Comparison of ENCODE assay signal across 9 mouse cellular contexts in genomic region chr7:112473649-112474435, GRCm38 (mm10). TPM values are rescaled to one million over a fixed set of nuclear protein-coding genes. Genes with fewer than 3 reads are reported as not detected.
DNase-seq lines count a peak whose midpoint lies in the region; ATAC-seq lines count a peak whose summit lies in the region.
"Had no signal": no experiment of that assay in that cellular context is flagged by ENCODE, and none has a peak within 500 bp of the region (broad histone marks: within the 10 kb centered on the region; RNA-seq: fewer than 3 reads in every experiment).

No protein-coding gene starts in this region.

- peaks cover 48% of the 10 kb centered on the region for H3K4me1 ChIP-seq in heart, embryonic 12.5 days (replicated peaks)
- H3K4me1 ChIP-seq in hindbrain, embryonic 16.5 days (ENCODE audit: control insufficient read depth, insufficient read depth, low read depth, low read length): peaks cover 4% of the 10 kb centered on the region
- H3K4me1 ChIP-seq in limb, embryonic 13.5 days: peaks cover 55% of the 10 kb centered on the region

- no peaks in the 10 kb centered on the region for H3K27me3 ChIP-seq in heart, embryonic 12.5 days (replicated peaks)
- H3K27me3 ChIP-seq in hindbrain, embryonic 16.5 days (replicated peaks; ENCODE audit: control insufficient read depth, insufficient read depth, low read length): no peaks in the 10 kb centered on the region
- no peaks in the 10 kb centered on the region for H3K27me3 ChIP-seq in limb, embryonic 13.5 days

- H3K4me3 ChIP-seq in heart, embryonic 12.5 days: no peak overlapping the region
- no peak overlapping the region for H3K4me3 ChIP-seq in hindbrain, embryonic 16.5 days (ENCODE audit: low read length)
- H3K4me3 ChIP-seq in limb, embryonic 13.5 days: no peak overlapping the region

- no peak overlapping the region; the same call in 1 of the 2 replicates for H3K4me2 ChIP-seq in heart, embryonic 12.5 days
- H3K4me2 ChIP-seq in hindbrain, embryonic 16.5 days (ENCODE audit: low read length): no peak overlapping the region
- H3K4me2 ChIP-seq in limb, embryonic 13.5 days (replicated peaks): peak overlapping the region; percentile 46

- no peak for DNase-seq in heart, adult 9 months (ENCODE audit: low spot score in 2 of 2)
- peak; percentile 70 for DNase-seq in embryo, embryonic 10.5 days (ENCODE audit: low spot score)
- DNase-seq in spleen, postnatal 10 days (ENCODE audit: low spot score in 2 of 2): no peak
- DNase-seq in right cerebral cortex, postnatal 14 days: no peak
- no peak for DNase-seq in right cerebral cortex, adult 18-20 months
- DNase-seq: lung, postnatal 36 days had no signal

- WGBS in heart, embryonic 12.5 days: 32% methylated on average over 14 of the region's 14 CpGs
- 20% methylated on average over 14 of the region's 14 CpGs for WGBS in hindbrain, embryonic 16.5 days
- WGBS in limb, embryonic 13.5 days: 9% methylated on average over 14 of the region's 14 CpGs

- no peaks in the 10 kb centered on the region for H3K36me3 ChIP-seq in heart, embryonic 12.5 days
- H3K36me3 ChIP-seq in hindbrain, embryonic 16.5 days (ENCODE audit: control insufficient read depth, insufficient read depth, low read length): no peaks in the 10 kb centered on the region
- H3K36me3 ChIP-seq in limb, embryonic 13.5 days: no peaks in the 10 kb centered on the region

- H3K27ac ChIP-seq in heart, embryonic 12.5 days (ENCODE audit: poor library complexity, severe bottlenecking): 0 out of 2 replicates have a peak overlapping the region, but pooled peaks have one; percentile 23
- no peak overlapping the region for H3K27ac ChIP-seq in hindbrain, embryonic 16.5 days (ENCODE audit: low read depth, low read length)
- peak overlapping the region; percentile 56; the same call in 1 of the 2 replicates for H3K27ac ChIP-seq in limb, embryonic 13.5 days

- peak overlapping the region; percentile 45; the same call in 1 of the 2 replicates for H3K9ac ChIP-seq in heart, embryonic 12.5 days
- H3K9ac ChIP-seq in hindbrain, embryonic 16.5 days (ENCODE audit: low read depth, low read length): no peak overlapping the region
- no peak overlapping the region for H3K9ac ChIP-seq in limb, embryonic 13.5 days

- ATAC-seq in heart, embryonic 12.5 days (ENCODE audit: insufficient number of reproducible peaks, low FRiP score): peak; percentile 22; the same call in 1 of the 2 replicates
- ATAC-seq in hindbrain, embryonic 16.5 days: peak; percentile 45; the same call in 1 of the 2 replicates
- peak; percentile 57; the same call in 1 of the 2 replicates for ATAC-seq in limb, embryonic 13.5 days (ENCODE audit: low FRiP score, low read depth)

- no peaks in the 10 kb centered on the region for H3K9me3 ChIP-seq in heart, embryonic 12.5 days (replicated peaks)
- H3K9me3 ChIP-seq in hindbrain, embryonic 16.5 days (ENCODE audit: control insufficient read depth, low read length): no peaks in the 10 kb centered on the region
- H3K9me3 ChIP-seq in limb, embryonic 13.5 days: no peaks in the 10 kb centered on the region

RNA-seq across cellular contexts. Expression of gene Parva, which starts 46.5 kb away (rescaled TPM):
- 101 and 103 TPM in 2 replicates for polyA plus RNA-seq in heart, embryonic 12.5 days (2016; fragmentation: Nextera tagmentation; extraction: Ambion mirVana)
- polyA plus RNA-seq in hindbrain, embryonic 16.5 days (2015; fragmentation: Nextera tagmentation; extraction: Ambion mirVana): 28.5 and 34.3 TPM in 2 replicates
- polyA plus RNA-seq in limb, embryonic 13.5 days (2015; fragmentation: Nextera tagmentation; extraction: Ambion mirVana): 95.6 and 108 TPM in 2 replicates
